Mouse (Mus musculus): ENCODE measurements at regions not wholly inside any gene's neighbourhood (a gene's known extent, or its start where the extent isn't known, plus 50 kb on each side); places are given as distances from the start of the nearest gene placed in this dataset.

DNA sequence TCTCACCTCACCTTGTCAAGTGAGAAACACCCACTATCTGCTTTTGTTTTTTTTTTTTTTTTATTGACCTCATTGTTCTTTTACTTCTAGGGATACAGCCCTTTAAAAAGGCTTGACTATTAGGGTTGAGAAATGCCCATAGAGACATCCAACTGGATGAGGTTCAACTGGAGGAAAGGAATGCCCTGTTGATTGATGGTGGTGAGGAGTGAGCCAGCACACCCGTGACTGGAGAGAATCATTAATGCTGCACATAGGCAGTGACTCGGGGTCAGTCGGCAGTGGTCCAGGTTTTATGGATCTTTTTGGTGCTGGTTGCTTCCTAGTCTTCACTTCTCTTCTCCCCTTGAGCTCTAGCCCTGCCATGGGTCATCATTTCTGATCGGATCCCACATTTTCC, 82.9 kb upstream of the Cryz start:
- DNase-seq = peak; percentile 5

- no peak for DNase-seq
Measured at GRCm38 (mm10) chr3:154510160-154510559, 86.4 kb upstream of the Cryz start.

DNA sequence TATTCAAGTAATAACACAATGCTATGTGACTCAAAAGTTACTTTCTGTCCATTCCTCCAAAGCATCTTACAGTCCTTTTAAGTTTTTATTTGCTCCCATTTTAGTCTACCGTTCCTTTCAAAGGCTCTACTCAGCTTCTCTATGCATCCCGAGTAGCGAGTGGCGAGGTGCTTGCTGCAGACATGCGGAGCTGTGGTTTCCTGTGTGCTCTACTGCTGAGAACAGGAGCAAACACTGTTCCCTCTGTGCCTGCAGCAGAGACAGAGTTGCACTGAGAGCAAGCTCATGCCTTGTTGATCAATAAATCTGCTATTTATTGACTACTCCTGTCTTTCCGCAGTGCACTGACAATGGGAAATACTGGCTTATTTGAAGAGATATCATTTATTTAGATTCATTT, 87.1 kb upstream of the Cryz start:
- no peak for DNase-seq

- no peak for DNase-seq
Measured at GRCm38 (mm10) chr3:154493387-154493920, 103.1 kb upstream of the Cryz start.

DNA sequence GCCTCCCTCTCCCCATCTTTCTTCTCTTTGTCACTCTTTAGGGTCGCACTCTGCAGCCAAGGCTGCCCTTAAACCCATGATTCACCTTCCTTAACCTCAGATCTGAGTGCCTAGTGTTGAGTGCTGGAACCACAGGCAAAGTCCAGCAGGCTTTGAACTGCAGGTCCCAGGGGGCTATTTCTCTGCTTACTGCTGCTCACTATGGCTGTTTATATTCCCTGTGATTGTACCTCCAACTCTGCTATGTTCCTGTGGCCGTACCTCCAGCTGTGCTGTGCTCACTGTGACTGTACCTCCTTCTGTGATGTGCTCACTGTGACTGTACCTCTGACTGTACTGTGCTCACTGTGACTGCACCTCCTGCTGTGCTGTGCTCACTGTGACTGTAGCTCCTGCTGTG, 124.1 kb upstream of the Cryz start:
- no peak for DNase-seq

GRCm38 (mm10) chr3:154467581-154468374, 128.7 kb upstream of the Cryz start:
- DNase-seq = peak; percentile 40

GRCm38 (mm10) chr3:154458208-154458607, 127.7 kb upstream of the Lhx8 start:
- DNase-seq = no peak

DNA sequence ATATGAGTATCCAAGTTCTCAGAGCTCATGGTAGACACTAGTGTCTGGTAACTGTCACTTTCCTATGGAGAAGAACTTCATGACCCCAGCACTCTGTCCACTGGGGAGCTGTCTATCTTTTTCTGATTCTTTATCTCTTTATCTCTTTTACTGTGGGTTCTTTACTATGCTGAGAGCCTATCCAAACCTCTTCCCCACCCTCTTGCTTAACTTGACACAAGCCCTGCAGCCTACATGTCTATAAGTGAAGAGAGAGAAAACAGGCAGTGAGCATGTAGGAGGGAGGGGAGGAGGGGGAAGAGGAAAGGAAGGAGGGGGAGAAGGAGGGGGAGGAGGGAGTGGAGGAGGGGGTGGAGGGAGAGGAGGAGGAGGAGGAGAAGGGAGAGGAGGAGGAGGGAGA, 122.6 kb upstream of the Lhx8 start:
- no peak for DNase-seq

DNA sequence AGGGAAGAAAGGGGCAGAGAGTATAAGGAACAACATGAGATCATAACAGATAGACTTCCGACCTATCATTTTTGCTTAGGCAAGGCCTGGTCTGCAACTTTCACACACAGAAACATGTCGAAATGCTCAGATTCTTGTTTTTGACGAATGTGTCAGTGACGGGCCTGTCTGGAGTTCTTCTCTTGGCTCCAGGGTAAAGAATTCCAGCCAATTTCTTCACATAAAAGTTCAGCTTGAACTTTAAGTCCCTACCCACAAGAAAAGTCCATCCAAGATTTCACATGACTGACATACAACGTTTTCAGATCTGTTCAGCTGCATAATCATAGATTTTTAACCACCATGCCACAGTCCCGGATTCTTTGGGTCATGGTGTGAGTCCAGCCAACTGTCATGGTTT, 122.1 kb upstream of the Lhx8 start:
- DNase-seq = no peak

- no peak for DNase-seq
Measured at GRCm38 (mm10) chr3:154451169-154451568, 120.7 kb upstream of the Lhx8 start.

GRCm38 (mm10) chr3:154443351-154444075, 113.1 kb upstream of the Lhx8 start:
- no peak for DNase-seq

DNA sequence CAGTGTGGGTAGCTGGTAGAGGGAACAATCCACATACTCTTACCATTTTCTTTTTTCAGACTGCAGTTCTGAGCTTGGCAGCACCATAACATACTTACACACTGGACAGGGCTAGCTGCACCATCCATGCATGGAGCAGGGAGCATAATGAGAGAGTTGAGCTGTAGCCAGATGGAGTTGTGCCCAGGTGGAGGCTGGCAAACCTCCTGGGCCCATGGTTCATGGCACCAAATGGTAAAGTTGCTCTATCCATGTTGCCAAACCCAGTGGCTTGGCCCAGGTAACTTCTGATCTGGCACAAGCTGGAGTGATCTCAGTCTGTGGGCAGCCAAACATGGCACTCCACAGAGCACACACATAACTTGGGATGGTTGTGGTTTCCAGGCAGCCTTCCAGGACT, 111.0 kb upstream of the Lhx8 start:
- peak; percentile 14 for DNase-seq

- DNase-seq = no peak
Measured at GRCm38 (mm10) chr3:154440899-154441298, 110.4 kb upstream of the Lhx8 start.

DNA sequence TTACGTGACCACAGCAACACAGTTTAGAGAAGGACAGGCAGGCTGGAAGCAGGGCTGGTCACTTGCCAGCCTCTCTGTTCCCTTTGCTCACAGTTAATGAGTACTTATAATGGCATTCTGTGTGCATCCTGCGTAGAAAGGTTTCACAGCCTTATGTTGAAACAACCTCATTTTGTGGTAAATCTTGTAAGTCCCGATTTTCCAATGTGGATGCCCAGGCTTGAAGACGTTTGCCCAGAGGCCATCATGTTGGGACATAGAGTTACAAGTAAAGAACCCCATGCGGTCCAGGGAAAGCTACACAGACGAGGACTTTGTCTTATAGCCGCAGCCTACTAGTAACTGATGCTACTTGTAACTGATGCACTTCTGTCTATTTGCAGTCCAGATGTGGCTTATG, 100.4 kb upstream of the Lhx8 start:
- no peak for DNase-seq

DNA sequence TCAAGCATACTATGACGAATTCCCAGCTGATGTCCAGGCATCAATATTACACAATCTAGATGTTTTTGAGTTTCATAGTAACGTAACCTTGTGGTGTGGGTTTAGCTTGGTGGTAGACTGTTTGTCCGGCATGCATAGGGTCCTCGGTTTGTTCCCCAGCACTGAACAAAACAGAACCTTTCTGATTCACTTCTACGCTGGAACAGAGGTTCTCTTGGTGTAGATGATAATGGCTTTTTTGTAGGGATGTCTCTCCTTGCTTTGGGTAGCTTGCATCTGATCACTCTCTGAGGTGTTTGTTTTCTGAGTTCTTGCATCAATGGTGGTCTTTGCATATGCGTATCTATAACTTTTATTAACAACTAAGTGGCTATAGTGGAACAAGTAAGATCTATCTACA, 99.2 kb upstream of the Lhx8 start:
- DNase-seq = no peak

- no peak for DNase-seq
Measured at GRCm38 (mm10) chr3:154424589-154424988, 94.1 kb upstream of the Lhx8 start.

GRCm38 (mm10) chr3:154421461-154421950, 91.0 kb upstream of the Lhx8 start:
- no peak for DNase-seq

DNA sequence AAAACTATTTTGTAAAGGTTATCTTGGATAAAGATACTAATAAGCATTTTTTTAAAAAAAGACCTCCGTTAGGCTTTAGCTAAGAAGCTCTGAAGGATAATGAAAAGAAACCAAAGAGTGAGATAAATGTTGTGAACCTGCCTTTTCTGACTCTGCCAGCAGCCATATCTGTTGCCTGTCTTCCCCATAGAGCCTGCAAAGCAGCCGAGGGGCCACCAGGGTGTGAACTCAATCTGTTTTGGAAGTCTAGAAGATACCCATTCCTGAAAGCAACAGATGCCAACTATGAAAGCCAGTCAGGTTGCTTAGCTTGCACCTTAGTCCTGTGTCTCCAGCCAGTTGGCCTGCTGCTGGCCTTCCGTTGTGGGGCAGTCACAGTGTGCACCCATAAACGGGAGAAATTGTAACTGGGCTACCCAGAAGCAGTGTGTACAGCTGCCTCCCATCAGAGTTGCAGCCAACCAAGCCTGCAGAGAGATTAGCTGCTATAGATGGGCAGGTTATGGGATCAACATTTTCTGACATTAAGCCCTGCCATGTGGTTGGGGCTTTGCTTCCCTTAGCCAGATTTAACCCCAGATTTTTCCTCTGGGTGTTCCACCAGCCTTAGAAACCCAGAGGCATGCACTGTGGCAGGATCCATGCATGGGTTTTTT, 87.8 kb upstream of the Lhx8 start:
- no peak for DNase-seq

DNA sequence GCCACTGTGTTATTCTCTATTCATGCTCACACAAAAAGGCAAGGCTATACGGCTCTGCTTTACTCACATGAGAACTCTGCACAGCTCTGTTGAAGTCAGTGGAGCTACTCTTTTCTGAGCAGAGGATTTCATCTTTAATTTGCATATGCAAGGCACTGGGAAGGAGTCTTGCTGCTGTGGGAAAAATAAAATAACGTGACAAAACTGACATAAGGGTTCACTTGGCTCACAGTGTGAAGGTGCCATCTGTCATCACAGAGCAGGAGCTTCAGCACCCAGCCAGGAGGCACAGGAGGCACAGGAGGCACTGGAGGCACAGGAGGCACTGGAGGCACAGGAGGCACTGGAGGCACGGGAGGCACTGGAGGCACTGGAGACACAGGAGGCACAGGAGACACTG, 83.9 kb upstream of the Lhx8 start:
- no peak for DNase-seq

GRCm38 (mm10) chr3:154410292-154410691, 79.8 kb upstream of the Lhx8 start:
- no peak for DNase-seq

DNA sequence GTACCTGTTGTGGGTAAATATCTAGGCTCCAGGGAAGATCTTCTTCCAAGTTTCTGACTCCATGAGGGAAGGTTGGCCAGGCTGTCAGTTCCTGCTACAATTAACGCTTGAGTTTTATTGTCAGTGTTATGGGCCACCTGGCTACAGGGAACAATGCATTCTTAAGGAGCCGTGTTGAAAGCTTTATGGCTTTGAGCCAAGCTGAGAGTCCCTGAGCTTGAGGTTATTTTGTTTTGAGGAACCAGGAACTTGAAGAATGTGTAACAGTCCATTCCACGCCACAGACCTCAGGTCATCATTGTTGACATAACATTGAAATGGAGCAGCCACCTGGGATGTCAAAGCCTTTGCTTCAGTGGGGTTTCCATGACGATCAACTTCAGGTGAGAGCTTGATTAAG, 71.6 kb upstream of the Lhx8 start:
- DNase-seq = no peak

DNA sequence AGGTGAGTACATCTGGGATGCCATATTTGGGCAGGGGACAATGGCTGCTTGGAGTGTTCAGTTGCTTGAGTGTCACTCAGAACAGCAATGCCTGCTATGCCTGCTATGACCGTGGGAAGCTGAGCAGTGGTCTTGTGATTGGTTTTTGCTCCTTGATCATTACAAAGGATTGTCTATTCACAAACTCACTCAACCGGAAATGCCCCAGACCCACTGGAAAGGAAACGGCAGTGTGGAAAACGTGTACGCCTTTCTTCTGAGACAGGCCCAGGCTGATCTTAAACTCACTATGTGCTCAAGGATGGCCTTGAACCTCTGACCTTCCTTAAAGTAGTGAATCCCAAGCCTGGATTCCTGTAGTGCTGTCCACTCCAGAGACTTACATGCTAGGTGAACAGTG, 63.2 kb upstream of the Lhx8 start:
- no peak for DNase-seq

DNA sequence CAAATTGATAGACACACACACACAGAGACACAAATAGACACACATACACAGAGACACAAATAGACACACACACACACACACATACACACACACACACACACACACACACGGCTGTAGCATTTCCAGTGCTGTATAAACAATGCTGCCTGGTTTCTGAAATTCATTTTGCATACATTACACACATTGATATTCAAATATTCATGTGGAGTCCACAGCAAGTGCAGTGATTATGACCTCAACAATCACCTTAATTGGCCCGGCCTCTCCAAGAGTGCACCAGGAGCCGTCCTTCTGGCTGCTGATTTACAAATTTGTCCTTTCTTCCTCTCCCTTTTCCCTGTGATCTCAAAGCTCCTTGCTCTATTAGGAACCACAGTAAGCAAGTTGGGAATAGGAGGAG, 61.2 kb upstream of the Lhx8 start:
- DNase-seq = no peak

Data from adrenal gland, adult 2 months (tissue).